Mouse (Mus musculus) neural tube, embryonic 15.5 days (tissue): ENCODE results near the gene Sys1. TPM values are rescaled to one million over a fixed set of nuclear protein-coding genes. Genes with fewer than 3 reads are reported as not detected.

Experiments
- ATAC-seq: fragments of 200-750 bp; cut with Nextera tagmentation; 2 replicates; pipeline ENCODE4 v1.8.0; 2017; ENCODE audit warnings: mild to moderate bottlenecking, moderate TSS enrichment, moderate library complexity; ENCODE audit not compliant: low FRiP score
- H3K27ac ChIP-seq: fragments of 300-500 bp; sonication (generic); replicated peaks from 2 replicates; pipeline ENCODE4 v1.5.1; 2015; ENCODE audit warnings: mild to moderate bottlenecking, inconsistent platforms
- H3K27me3 ChIP-seq: fragments of 300-500 bp; sonication (generic); replicated peaks from 2 replicates; pipeline ENCODE4 v1.6.1; 2015; ENCODE audit warnings: inconsistent platforms
- H3K36me3 ChIP-seq: fragments of 300-500 bp; sonication (generic); 2 replicates; pipeline ENCODE4 v1.6.1; 2015; ENCODE audit warnings: inconsistent platforms
- H3K4me1 ChIP-seq: fragments of 300-500 bp; sonication (generic); 2 replicates; pipeline ENCODE4 v1.6.1; 2015; ENCODE audit warnings: inconsistent platforms
- H3K4me2 ChIP-seq: fragments of 300-500 bp; sonication (generic); 2 replicates; pipeline ENCODE4 v1.6.1; 2015; ENCODE audit warnings: inconsistent platforms, mild to moderate bottlenecking, moderate library complexity
- H3K4me3 ChIP-seq: fragments of 300-500 bp; sonication (generic); replicated peaks from 2 replicates; pipeline ENCODE4 v1.5.1; 2015; ENCODE audit warnings: mild to moderate bottlenecking, inconsistent platforms
- H3K9ac ChIP-seq: fragments of 300-500 bp; sonication (generic); replicated peaks from 2 replicates; pipeline ENCODE4 v1.6.1; 2015; ENCODE audit warnings: mild to moderate bottlenecking, inconsistent platforms
- H3K9me3 ChIP-seq: fragments of 300-500 bp; sonication (generic); replicated peaks from 2 replicates; pipeline ENCODE4 v1.6.1; 2016; ENCODE audit warnings: inconsistent platforms
- WGBS: fragments of 180-500 bp; shearing (Covaris S2); methylation state at CpG from one replicate; pipeline ENCODE4 v1.1.7; 2015; ENCODE audit warnings: mixed read lengths; 5-methylcytosine and 5-hydroxymethylcytosine counted together
- polyA plus RNA-seq: library from polyadenylated mRNA; unstranded; fragments of >200 nt; fragmentation: Nextera tagmentation; extraction: Ambion mirVana; gene quantifications from 2 replicates; pipeline ENCODE4 v1.2.1, GENCODE M21; 2015

Gene Sys1
- polyA plus RNA-seq, 1 experiment from 2014 or later, result 92.7 TPM

DNA sequence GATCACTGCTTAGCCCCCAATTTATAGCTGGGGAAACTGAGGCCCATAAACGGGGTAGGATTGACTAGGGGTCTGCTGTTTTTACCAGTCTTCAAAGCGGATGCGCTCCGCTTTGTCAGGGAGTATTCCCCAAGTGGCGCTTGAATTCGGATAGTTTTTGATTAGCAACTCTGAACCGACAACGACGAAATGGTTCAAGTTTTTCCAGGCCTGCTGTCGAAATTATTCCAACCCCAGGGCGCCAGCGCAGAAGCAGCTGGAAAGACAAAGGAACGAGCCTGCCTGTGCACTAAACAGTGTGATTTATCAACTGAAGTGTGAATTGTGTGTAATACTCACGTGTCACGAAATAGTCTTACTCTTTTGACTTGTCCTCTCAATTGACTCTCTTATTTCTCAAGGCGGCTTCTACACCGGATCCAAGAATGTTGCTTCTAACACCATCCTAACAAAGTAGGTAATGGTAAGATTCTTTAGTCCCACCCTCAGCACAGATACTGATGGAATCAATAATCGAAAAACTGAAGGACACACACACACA lies 13.2 kb upstream of the Sys1 start, which contains the start of gene Sdc4:
Sdc4 (minus strand) TSS at position 428 of the 541 bp plus-strand sequence.
- peaks cover 21% of the 10 kb centered on the region for H3K27me3 ChIP-seq
- 7% methylated on average over 18 of the region's 18 CpGs for WGBS
- peak within 1 kb of the TSS; percentile 98 for H3K4me2 ChIP-seq
- H3K4me1 ChIP-seq, result peaks cover 26% of the 10 kb centered on the region
- no peaks in the 10 kb centered on the region for H3K36me3 ChIP-seq
- peak within 1 kb of the TSS; percentile 53 for H3K4me3 ChIP-seq
- ATAC-seq, result 0 out of 2 replicates have a peak, but pooled peaks have one; percentile 17
- peak within 1 kb of the TSS; percentile 60; the same call in 1 of the 2 replicates for H3K27ac ChIP-seq
- H3K9me3 ChIP-seq, result no peaks in the 10 kb centered on the region
- H3K9ac ChIP-seq, result peak within 1 kb of the TSS; percentile 61

DNA sequence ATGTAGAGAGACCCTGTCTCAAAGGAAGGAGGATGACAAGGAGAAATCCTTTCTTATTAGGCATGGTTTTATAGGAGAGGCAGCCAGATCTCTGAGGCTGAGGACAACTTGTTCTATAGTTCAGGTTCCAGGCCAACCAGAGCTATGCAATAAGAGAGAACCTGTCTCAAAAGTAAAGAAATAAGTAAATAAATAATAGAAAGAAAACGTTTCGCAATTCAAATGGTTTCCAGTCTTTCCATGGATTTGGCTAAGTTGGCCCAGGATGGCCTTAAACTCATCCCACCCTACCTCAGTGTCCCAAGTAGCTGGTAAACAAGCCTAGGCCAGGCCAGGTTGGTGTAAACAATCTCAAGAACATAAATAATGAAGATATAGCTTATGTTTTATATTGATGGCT lies 12.1 kb upstream of the Sys1 start:
- Histone ChIP-seq H3K27me3 (peaks cover 21% of the 10 kb centered on the region), H3K9me3 (no peaks in the 10 kb centered on the region), H3K4me1 (peaks cover 26% of the 10 kb centered on the region), H3K9ac (no peak overlapping the region), H3K27ac (no peak overlapping the region), H3K4me2 (no peak overlapping the region), H3K36me3 (no peaks in the 10 kb centered on the region), H3K4me3 (no peak overlapping the region)
- WGBS, result 82% methylated on average over 2 of the region's 2 CpGs
- no peak for ATAC-seq

DNA sequence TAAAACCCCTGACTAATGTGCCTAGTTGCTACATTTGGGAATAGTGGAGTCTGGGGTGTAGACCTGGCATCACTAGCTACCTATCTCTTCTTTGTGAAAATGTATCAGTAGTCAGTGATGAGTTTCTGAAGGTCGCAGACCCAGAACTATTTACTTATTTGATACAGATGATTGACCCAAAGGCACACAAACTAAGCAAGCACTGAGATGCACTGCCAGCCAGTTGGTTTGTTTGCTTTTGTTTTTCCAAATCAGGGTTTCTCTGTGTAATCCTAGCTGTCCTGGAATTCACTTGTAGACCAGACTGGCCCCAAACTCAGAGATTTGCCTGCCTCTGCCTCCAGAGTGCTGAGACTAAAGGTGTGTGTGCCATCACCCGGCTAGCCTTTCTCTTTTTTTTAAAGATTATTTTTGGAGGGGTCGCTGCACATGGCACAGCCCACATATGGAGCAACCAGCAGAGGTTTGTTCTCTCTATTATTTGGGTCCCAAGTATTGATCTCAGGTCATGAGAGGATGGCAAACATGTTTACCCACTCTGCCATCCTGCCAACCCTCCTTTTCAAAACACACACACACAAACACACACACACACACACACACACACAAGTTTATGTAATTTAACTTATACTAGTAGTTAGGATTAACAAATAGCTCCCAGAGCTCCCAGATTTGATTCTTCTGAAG lies 11.2 kb upstream of the Sys1 start:
- no peak for ATAC-seq
- Histone ChIP-seq H3K9me3 (no peaks in the 10 kb centered on the region), H3K36me3 (no peaks in the 10 kb centered on the region), H3K27ac (no peak overlapping the region), H3K4me3 (no peak overlapping the region), H3K4me2 (no peak overlapping the region), H3K4me1 (peaks cover 26% of the 10 kb centered on the region), H3K27me3 (peaks cover 21% of the 10 kb centered on the region), H3K9ac (no peak overlapping the region)
- WGBS, result 91% methylated on average over 3 of the region's 3 CpGs

DNA sequence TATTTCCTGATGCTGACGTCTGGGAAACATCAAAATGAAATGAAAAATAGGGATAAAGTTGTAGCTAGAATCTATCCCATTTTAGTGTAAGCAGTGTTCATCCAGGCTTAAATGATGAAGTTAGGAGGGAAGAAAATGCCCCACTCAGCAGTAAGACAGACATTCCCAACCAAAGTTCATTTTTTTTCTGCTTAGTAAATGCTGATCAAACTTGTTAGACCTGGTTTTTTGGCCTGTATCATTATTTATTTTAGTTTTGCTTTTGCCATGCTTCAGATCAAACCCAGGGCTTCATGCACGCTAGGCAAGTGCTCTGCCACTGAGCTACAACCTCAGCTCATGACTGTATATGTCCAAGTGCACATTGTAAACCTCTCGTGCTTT lies 10.7 kb upstream of the Sys1 start:
- no peak overlapping the region for H3K9ac ChIP-seq
- H3K27me3 ChIP-seq, result peaks cover 18% of the 10 kb centered on the region
- peaks cover 25% of the 10 kb centered on the region for H3K4me1 ChIP-seq
- 78% methylated on average over 3 of the region's 3 CpGs for WGBS
- H3K27ac ChIP-seq, result no peak overlapping the region
- ATAC-seq, result no peak
- H3K4me3 ChIP-seq, result no peak overlapping the region
- H3K4me2 ChIP-seq, result no peak overlapping the region
- H3K9me3 ChIP-seq, result no peaks in the 10 kb centered on the region
- no peaks in the 10 kb centered on the region for H3K36me3 ChIP-seq

DNA sequence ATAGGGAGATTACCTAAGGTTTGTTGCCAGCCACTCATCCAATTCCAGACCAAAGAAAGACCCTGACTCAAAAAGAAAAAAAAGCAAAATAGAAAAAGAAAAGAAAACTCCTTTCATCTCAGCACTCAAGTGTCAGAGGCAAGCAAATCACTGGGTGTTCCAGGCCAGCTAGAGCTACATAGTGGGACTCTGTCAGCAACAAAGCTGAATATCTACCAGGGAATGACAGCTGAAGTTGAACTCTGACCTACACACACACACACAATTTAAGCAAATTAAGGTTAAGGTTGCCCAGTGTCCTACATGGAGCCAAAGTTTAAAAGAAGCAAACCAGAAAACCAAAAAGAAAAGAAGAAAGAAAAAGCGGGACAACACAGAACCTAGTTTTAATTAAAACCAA lies 8.6 kb upstream of the Sys1 start:
- ATAC-seq, result no peak
- H3K27me3 ChIP-seq, result 0 out of 2 replicates have a peak, but pooled peaks cover 2% of the 10 kb centered on the region
- no peak overlapping the region for H3K27ac ChIP-seq
- no peak overlapping the region for H3K4me3 ChIP-seq
- WGBS, result 89% methylated on average over 1 of the region's 1 CpGs
- no peaks in the 10 kb centered on the region for H3K9me3 ChIP-seq
- H3K4me2 ChIP-seq, result no peak overlapping the region
- H3K9ac ChIP-seq, result no peak overlapping the region
- peaks cover 5% of the 10 kb centered on the region for H3K4me1 ChIP-seq
- H3K36me3 ChIP-seq, result no peaks in the 10 kb centered on the region

DNA sequence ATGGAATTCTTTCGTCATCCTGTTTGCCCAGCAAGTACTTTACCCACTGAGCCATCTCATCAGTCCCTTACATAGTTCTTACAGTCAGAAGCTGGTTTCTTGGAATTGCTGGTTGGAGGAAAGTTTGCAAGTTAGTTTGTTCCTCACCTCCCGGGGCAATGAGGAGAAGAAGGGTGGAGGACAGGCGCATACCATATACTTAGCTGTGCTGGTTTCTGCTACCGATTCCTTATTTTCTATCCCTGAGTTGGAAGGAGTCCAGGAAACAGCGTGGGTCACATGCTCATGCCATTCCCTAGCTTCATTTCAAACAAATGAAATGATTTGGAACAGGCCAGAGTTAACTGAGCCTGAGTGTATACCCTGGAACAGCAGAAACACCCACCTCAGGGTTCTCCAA lies 7.8 kb upstream of the Sys1 start:
- Histone ChIP-seq H3K4me3 (no peak overlapping the region), H3K27ac (no peak overlapping the region), H3K9ac (no peak overlapping the region), H3K9me3 (no peaks in the 10 kb centered on the region), H3K27me3 (0 out of 2 replicates have a peak, but pooled peaks cover 2% of the 10 kb centered on the region), H3K4me2 (no peak overlapping the region), H3K36me3 (no peaks in the 10 kb centered on the region), H3K4me1 (no peaks in the 10 kb centered on the region)
- WGBS, result 77% methylated on average over 5 of the region's 5 CpGs
- no peak for ATAC-seq

DNA sequence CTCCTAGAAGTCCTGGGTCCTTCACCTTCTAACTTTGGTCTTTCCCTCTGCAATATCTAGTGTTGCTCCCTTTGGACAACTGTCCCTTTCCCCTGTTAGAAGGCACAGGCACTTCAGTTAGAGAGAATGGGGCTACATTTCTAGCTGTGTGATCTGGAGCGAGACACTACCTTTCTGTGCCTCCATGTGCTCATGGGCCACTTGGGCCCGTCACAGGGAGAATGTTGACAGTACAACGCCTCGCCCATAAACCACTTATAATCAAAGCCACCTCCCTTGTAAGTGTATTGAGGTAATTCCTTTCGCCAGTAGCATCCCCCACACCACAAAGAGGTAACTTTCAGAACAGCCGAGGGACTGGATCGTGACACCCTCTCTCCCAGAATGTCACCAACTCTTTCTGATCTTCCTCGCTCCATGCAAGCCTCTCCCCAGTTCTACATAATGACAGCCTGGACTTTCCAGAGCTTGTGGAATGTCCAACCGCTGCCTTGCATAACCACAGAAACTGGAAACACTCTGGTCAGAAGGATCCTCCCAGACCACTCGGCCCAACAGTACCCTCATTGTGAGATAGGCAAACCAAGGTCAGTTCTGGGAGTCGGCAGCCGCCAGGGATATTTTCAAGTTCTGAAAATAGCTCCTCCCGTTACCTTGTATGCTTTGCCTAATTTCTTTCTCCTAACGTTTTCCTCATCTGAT lies 7.3 kb upstream of the Sys1 start:
- no peak overlapping the region for H3K27ac ChIP-seq
- H3K4me1 ChIP-seq, result no peaks in the 10 kb centered on the region
- no peak overlapping the region for H3K4me2 ChIP-seq
- no peak overlapping the region for H3K4me3 ChIP-seq
- H3K9me3 ChIP-seq, result no peaks in the 10 kb centered on the region
- ATAC-seq, result no peak
- no peak overlapping the region for H3K9ac ChIP-seq
- no peaks in the 10 kb centered on the region for H3K27me3 ChIP-seq
- WGBS, result 86% methylated on average over 14 of the region's 14 CpGs
- no peaks in the 10 kb centered on the region for H3K36me3 ChIP-seq

DNA sequence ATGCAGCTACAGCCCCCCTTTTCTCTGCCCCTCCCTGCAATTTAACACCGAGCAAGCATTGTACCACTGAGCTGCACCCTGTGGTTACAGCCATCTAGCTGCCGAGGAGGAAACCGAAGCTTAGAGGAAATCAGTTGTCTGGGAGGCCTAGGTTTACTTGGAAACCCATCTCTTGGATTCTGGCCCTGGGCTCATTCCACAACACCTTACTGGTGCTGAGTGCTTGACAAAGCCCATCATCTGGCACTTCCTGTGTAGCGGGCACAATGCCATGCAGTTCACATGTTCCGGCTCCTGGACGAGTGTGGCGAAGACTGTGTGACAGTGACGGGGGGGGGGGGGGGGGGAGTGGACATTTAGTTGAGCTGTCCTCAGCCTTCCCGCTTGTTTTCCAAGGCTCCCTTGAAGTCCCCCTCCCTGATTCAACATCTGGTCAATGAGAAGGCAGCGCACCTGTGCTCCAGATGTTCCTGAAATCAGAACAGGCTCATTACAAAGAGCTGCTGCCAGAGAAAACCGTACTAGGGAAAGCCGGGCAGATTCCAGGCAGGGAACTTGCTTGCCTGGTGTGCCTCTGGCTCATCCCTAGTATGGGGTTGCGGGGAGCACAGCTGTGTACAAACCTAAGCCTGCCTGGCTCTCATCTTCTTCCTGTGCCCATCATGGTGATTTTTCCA lies 4.6 kb upstream of the Sys1 start:
- H3K27me3 ChIP-seq, result no peaks in the 10 kb centered on the region
- H3K9ac ChIP-seq, result no peak overlapping the region
- H3K9me3 ChIP-seq, result no peaks in the 10 kb centered on the region
- ATAC-seq, result no peak
- no peak overlapping the region for H3K4me3 ChIP-seq
- H3K36me3 ChIP-seq, result no peaks in the 10 kb centered on the region
- no peak overlapping the region for H3K27ac ChIP-seq
- no peak overlapping the region for H3K4me2 ChIP-seq
- 50% methylated on average over 12 of the region's 13 CpGs for WGBS
- H3K4me1 ChIP-seq, result peaks cover 7% of the 10 kb centered on the region

DNA sequence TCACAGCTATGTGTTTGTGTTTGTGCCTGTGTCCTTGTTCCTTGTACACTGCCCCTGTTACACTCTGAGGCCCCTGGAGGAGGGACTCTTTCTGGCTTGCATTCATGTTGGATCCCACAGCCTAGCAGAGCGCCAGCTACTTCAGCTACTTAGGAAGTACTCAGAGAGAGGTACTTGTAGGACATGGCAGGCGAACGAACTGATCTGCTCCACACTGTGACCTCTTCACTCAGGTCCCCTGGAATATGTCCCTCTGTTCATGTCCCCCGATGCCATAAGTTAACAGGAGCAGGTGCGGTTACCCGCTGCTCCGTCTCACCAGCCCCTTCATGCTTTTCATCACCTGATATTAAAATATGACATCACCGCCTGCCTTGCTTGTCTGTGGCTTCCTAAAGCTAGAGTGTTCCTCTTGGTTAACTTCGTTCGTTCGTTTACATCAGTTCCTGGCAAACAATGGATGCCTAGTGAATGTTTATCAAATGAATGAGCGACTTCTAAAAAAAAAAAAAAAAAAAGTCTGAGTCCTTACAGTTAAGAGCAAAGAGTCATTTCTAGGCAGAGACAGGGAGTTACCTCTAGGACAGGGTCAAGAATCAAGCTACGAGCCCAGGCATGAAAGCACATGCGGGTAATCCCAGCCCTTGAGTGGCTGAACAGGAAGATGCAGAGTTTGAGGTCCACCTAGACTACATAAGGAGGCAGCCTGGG lies 3.6 kb upstream of the Sys1 start:
- WGBS, result 86% methylated on average over 14 of the region's 14 CpGs
- no peak overlapping the region for H3K9ac ChIP-seq
- H3K4me1 ChIP-seq, result peaks cover 7% of the 10 kb centered on the region
- H3K4me2 ChIP-seq, result no peak overlapping the region
- no peak for ATAC-seq
- no peak overlapping the region for H3K27ac ChIP-seq
- no peak overlapping the region for H3K4me3 ChIP-seq
- H3K9me3 ChIP-seq, result no peaks in the 10 kb centered on the region
- H3K36me3 ChIP-seq, result no peaks in the 10 kb centered on the region
- no peaks in the 10 kb centered on the region for H3K27me3 ChIP-seq

DNA sequence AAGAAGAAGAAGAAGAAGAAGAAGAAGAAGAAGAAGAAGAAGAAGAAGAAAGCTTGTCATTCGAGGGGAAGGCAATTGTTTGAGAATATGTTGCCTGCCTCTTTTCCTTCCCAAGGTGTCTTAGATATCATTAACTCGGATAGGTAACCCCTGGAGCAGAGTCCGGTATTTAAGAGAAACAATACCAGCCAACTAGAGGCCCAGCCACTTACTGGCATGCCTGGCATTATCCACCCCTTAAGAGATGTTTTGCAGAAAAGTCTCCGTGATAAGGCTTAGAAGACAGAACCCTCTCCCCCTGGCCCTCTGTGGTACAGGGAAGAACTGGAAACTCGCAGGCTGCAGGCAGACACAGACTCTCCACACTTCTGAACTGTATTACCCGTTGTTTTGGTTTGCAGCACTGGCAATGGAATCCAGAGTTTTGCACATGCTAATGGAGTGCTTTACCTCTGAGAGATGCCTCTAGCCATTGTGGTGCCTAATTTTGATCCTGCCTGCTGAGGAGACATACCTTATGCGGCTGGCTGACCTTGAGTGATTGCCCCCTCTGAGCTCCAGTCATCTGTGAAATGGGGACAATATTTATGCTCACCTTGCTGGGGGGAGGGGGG lies 2.8 kb upstream of the Sys1 start:
- Histone ChIP-seq H3K9ac (no peak overlapping the region), H3K4me1 (peaks cover 7% of the 10 kb centered on the region), H3K36me3 (no peaks in the 10 kb centered on the region), H3K9me3 (no peaks in the 10 kb centered on the region), H3K27me3 (no peaks in the 10 kb centered on the region), H3K4me3 (no peak overlapping the region), H3K4me2 (no peak overlapping the region), H3K27ac (no peak overlapping the region)
- ATAC-seq, result no peak
- 77% methylated on average over 7 of the region's 7 CpGs for WGBS

DNA sequence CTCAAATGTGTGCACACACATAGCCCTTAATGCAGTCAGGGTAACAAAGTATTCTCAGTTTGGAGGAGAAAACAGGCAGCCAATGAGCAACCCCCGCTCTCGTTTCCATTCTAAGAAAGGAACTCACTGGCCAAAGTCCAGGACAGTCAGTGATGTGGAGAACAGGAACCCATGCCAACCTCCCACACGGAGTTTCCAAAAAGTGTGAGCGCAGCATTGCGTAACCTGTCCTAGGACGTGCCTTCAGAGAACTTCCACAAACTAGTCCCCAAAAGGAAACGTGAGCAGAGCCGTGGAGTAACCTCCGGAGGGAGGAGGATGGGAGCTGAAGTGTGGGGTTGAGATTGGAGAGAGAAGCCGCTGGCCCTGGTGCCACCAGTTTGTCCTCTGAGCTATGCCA lies 1.9 kb upstream of the Sys1 start:
- 86% methylated on average over 10 of the region's 10 CpGs for WGBS
- Histone ChIP-seq H3K9ac (no peak overlapping the region), H3K4me1 (peaks cover 7% of the 10 kb centered on the region), H3K4me2 (no peak overlapping the region), H3K36me3 (no peaks in the 10 kb centered on the region), H3K27ac (no peak overlapping the region), H3K9me3 (no peaks in the 10 kb centered on the region), H3K27me3 (no peaks in the 10 kb centered on the region), H3K4me3 (no peak overlapping the region)
- no peak for ATAC-seq
